Mouse (Mus musculus): ENCODE data around the gene Kcnip1. TPM values are rescaled to one million over a fixed set of nuclear protein-coding genes. Genes with fewer than 3 reads are reported as not detected.

Kcnip1 gene
- polyA plus RNA-seq, 1 experiment from 2014 or later, result 7.8 TPM

DNA sequence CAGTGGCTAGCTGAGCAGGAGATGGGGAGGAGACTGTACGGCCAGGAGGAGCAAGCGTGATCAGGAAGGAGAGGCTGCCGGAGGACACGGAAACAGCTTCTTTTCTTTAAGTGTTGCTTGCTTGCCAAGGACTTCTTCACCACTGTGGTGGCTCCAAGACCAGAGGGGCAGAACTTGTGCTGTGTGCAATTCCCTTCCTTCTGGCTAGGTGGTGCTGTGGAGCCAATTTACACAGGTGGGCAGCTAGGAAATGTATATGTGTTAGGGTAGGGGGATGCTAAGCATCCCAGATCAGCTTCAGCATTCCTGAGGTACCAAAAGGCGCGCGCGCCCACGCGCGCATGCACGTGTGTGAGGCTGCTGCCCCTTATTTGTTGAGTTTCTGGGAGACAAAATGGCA lies 243.5 kb downstream of the Kcnip1 start:
- ATAC-seq (replicated peaks; ENCODE audit: low FRiP score) (no peak), DNase-seq (ENCODE audit: low spot score) (no peak)
- WGBS, result 94% methylated on average over 12 of the region's 12 CpGs
- Histone ChIP-seq H3K36me3 (ENCODE audit: control insufficient read depth, insufficient read depth, low read length) (no peaks in the 10 kb centered on the region), H3K4me2 (ENCODE audit: low read depth, low read length, severe bottlenecking) (no peak overlapping the region), H3K9me3 (ENCODE audit: control insufficient read depth, low read length) (no peaks in the 10 kb centered on the region), H3K4me1 (replicated peaks; ENCODE audit: control insufficient read depth, insufficient read depth, low read length) (no peaks in the 10 kb centered on the region), H3K9ac (ENCODE audit: low read length) (no peak overlapping the region), H3K4me3 (ENCODE audit: low read depth, low read length) (no peak overlapping the region), H3K27ac (ENCODE audit: low read depth, low read length) (no peak overlapping the region), H3K27me3 (ENCODE audit: control insufficient read depth, insufficient read depth, low read length) (no peaks in the 10 kb centered on the region)

DNA sequence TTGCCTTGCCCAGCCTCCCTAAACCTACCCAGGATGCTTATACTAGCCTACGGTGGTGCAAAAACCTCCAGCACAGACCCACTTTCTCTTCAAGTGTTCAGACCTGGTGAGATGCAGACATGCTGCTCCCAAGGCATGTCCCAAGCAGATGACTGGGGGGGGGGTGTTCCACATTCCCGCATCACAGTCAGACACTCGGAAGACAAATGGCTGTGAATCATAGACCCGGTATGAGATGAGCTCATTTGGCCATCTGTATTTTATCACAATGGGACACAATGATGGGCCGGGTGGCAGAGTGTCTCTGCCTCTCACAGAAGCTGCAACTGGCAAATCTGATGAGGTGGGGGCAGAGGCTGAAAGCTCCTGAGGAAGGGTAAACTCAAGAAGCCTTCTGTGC lies 244.2 kb downstream of the Kcnip1 start:
- Histone ChIP-seq H3K9ac (ENCODE audit: low read length) (no peak overlapping the region), H3K4me1 (replicated peaks; ENCODE audit: control insufficient read depth, insufficient read depth, low read length) (no peaks in the 10 kb centered on the region), H3K27me3 (ENCODE audit: control insufficient read depth, insufficient read depth, low read length) (no peaks in the 10 kb centered on the region), H3K9me3 (ENCODE audit: control insufficient read depth, low read length) (no peaks in the 10 kb centered on the region), H3K4me2 (ENCODE audit: low read depth, low read length, severe bottlenecking) (no peak overlapping the region), H3K4me3 (ENCODE audit: low read depth, low read length) (no peak overlapping the region), H3K27ac (ENCODE audit: low read depth, low read length) (no peak overlapping the region), H3K36me3 (ENCODE audit: control insufficient read depth, insufficient read depth, low read length) (no peaks in the 10 kb centered on the region)
- 92% methylated on average over 5 of the region's 5 CpGs for WGBS
- ATAC-seq (replicated peaks; ENCODE audit: low FRiP score), result no peak
- DNase-seq (ENCODE audit: low spot score), result no peak

DNA sequence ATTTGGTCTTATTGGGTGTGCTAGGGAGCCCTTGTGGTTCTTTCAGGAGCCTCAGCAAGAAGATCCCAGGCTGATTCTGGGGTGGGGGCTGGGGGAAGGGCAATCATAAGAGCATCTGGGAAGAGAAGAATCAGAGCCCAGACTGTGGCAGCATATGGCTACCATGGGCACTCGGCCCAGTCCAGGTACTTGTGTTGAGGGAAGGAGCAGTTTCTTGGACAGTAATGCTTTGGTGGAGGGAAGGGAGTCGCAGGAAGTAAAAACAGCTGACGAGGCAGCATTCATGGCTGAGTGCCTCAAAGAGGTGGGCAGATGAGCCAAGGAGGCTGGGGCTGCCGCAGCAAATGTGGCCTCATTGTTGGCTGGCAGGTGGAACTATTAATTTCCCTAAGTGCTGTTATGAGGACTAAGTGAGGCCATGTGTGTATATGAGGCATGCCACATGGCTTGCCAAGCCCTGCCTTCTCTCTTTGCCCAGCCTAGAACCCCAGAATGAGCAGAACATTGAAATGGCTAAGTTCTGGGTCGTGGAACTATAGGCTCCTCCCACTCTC lies 245.5 kb downstream of the Kcnip1 start:
- Histone ChIP-seq H3K4me2 (ENCODE audit: low read depth, low read length, severe bottlenecking) (no peak overlapping the region), H3K36me3 (ENCODE audit: control insufficient read depth, insufficient read depth, low read length) (no peaks in the 10 kb centered on the region), H3K27me3 (ENCODE audit: control insufficient read depth, insufficient read depth, low read length) (no peaks in the 10 kb centered on the region), H3K4me1 (replicated peaks; ENCODE audit: control insufficient read depth, insufficient read depth, low read length) (no peaks in the 10 kb centered on the region), H3K9ac (ENCODE audit: low read length) (no peak overlapping the region), H3K4me3 (ENCODE audit: low read depth, low read length) (no peak overlapping the region), H3K9me3 (ENCODE audit: control insufficient read depth, low read length) (no peaks in the 10 kb centered on the region), H3K27ac (ENCODE audit: low read depth, low read length) (no peak overlapping the region)
- ATAC-seq (replicated peaks; ENCODE audit: low FRiP score) (no peak), DNase-seq (ENCODE audit: low spot score) (no peak)
- 85% methylated on average over 5 of the region's 5 CpGs for WGBS

DNA sequence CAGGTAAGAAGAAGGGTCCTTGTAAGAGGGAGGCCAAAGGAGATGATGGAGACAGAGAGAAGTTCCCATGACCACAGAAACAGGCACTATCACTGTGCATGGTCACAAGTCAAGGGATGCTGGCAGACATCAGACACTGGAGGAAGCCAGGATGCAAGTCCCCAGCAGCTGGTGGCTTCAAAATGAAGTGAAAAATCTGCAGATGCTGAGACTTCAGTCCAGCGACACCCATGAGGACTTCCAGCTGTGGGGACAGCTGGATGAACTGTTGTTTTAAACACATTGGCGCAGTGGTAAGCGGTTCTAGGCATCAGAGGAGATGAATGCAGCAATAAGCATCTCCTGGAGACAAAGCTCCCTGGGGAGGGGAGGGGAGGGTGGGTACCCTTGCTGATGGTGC lies 246.6 kb downstream of the Kcnip1 start:
- DNase-seq (ENCODE audit: low spot score), result no peak
- no peaks in the 10 kb centered on the region for H3K9me3 ChIP-seq (ENCODE audit: control insufficient read depth, low read length)

DNA sequence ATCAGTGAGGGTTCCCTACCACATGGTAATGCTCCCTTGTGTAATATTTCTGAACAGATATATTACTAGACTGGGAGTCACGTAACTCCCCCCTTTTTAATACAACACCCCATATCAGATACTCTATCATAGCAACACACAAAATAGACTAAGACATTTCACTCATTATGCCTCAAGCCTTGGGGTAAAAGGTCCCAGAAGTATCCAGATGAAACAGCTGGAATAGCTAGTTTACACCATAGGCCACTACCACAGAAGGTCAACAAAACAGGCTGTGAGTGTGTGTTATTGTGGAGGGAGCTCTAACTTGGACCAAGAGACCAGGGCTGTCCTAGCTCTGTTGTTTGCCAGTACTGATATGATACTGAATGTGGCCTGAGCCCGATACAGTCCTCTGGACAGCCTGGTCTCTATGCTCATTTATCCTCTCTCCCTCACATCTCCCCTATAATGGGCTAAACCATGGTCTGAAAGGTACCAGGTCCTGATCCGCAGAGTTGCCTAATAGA lies 247.1 kb downstream of the Kcnip1 start:
- H3K27me3 ChIP-seq (ENCODE audit: control insufficient read depth, insufficient read depth, low read length), result no peaks in the 10 kb centered on the region
- H3K9ac ChIP-seq (ENCODE audit: low read length), result no peak overlapping the region
- H3K4me3 ChIP-seq (ENCODE audit: low read depth, low read length), result no peak overlapping the region
- no peak overlapping the region for H3K4me2 ChIP-seq (ENCODE audit: low read depth, low read length, severe bottlenecking)
- no peak overlapping the region for H3K27ac ChIP-seq (ENCODE audit: low read depth, low read length)
- no peak for ATAC-seq (replicated peaks; ENCODE audit: low FRiP score)
- H3K9me3 ChIP-seq (ENCODE audit: control insufficient read depth, low read length), result no peaks in the 10 kb centered on the region
- WGBS, result 85% methylated on average over 3 of the region's 3 CpGs
- H3K36me3 ChIP-seq (ENCODE audit: control insufficient read depth, insufficient read depth, low read length), result no peaks in the 10 kb centered on the region
- H3K4me1 ChIP-seq (replicated peaks; ENCODE audit: control insufficient read depth, insufficient read depth, low read length), result no peaks in the 10 kb centered on the region
- no peak for DNase-seq (ENCODE audit: low spot score)

More for the DNA sequence above, 246.6 kb downstream of the Kcnip1 start:
- Histone ChIP-seq H3K27ac (ENCODE audit: low read depth, low read length) (no peak overlapping the region), H3K36me3 (ENCODE audit: control insufficient read depth, insufficient read depth, low read length) (no peaks in the 10 kb centered on the region), H3K4me3 (ENCODE audit: low read depth, low read length) (no peak overlapping the region), H3K4me2 (ENCODE audit: low read depth, low read length, severe bottlenecking) (no peak overlapping the region), H3K27me3 (ENCODE audit: control insufficient read depth, insufficient read depth, low read length) (no peaks in the 10 kb centered on the region), H3K9ac (ENCODE audit: low read length) (no peak overlapping the region), H3K4me1 (replicated peaks; ENCODE audit: control insufficient read depth, insufficient read depth, low read length) (no peaks in the 10 kb centered on the region)
- WGBS, result 86% methylated on average over 3 of the region's 3 CpGs
- ATAC-seq (replicated peaks; ENCODE audit: low FRiP score), result no peak

DNA sequence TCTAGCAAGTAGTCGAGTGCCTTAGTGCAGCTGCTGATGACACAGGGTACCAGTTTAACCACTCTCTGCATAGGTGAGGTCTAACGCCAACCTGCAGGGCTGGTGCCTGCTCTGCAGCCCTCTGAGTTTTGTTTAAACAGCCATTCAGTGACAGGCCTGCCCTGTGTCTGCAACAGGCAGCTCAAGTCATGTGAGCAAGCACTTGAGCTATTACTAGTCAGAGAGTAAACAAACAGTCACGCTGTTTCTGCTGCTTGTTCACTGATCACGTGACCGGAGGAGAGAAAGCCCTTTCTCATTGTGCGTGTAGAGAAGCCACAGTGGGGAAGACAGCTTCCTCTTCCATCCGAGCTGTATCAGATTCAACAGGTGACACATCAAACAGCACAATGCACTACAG lies 248.5 kb downstream of the Kcnip1 start:
- Histone ChIP-seq H3K9me3 (ENCODE audit: control insufficient read depth, low read length) (no peaks in the 10 kb centered on the region), H3K4me1 (replicated peaks; ENCODE audit: control insufficient read depth, insufficient read depth, low read length) (no peaks in the 10 kb centered on the region), H3K27ac (ENCODE audit: low read depth, low read length) (no peak overlapping the region), H3K4me3 (ENCODE audit: low read depth, low read length) (no peak overlapping the region), H3K27me3 (ENCODE audit: control insufficient read depth, insufficient read depth, low read length) (no peaks in the 10 kb centered on the region), H3K36me3 (ENCODE audit: control insufficient read depth, insufficient read depth, low read length) (no peaks in the 10 kb centered on the region), H3K4me2 (ENCODE audit: low read depth, low read length, severe bottlenecking) (no peak overlapping the region), H3K9ac (ENCODE audit: low read length) (no peak overlapping the region)
- no peak for DNase-seq (ENCODE audit: low spot score)
- whole genome bisulfite sequencing, result 64% methylated on average over 7 of the region's 7 CpGs
- no peak for ATAC-seq (replicated peaks; ENCODE audit: low FRiP score)

DNA sequence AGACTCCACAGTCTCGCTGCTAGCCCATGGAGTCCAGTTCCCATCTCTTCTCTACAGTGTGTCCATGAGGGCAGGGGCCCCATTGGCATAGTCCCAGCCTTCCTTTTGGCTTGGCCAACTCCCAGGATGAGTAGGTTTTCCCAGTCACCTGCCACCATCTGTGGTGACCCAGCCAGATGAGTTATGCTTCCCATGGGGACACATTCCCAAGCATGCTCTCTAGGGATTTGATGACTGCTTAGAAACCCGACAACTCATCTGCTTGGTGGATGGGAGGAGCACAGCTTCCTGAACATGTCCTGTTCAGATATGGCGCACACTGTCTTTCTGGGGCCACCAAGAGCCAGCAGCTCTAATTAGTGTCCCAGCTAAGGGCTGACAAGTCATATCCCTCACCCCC lies 252.8 kb downstream of the Kcnip1 start:
- no peak for DNase-seq (ENCODE audit: low spot score)
- no peak for ATAC-seq (replicated peaks; ENCODE audit: low FRiP score)

DNA sequence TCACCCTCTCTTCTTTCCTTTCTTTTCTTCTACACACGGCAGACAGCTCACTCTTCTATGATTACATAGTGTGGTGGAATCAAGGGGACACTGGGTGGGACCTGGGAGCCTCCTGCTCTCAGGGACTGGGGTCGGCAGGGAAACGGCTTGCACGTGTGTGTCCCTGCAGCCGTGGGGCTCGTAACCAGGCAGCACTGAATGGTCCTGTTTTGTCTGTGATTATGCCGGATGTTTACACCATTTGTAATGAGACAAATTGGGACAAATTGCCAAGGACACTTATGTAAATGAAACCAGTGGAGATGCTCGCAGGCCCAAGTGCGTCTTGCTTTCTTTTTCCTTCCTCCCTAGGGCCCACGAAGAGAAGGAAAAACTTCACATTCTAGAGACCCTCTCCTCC lies 256.5 kb downstream of the Kcnip1 start:
- H3K36me3 ChIP-seq (ENCODE audit: control insufficient read depth, insufficient read depth, low read length), result no peaks in the 10 kb centered on the region
- no peak overlapping the region for H3K4me2 ChIP-seq (ENCODE audit: low read depth, low read length, severe bottlenecking)
- H3K9ac ChIP-seq (ENCODE audit: low read length), result no peak overlapping the region
- DNase-seq (ENCODE audit: low spot score) (no peak), ATAC-seq (replicated peaks; ENCODE audit: low FRiP score) (no peak)
- H3K27ac ChIP-seq (ENCODE audit: low read depth, low read length), result no peak overlapping the region
- H3K4me3 ChIP-seq (ENCODE audit: low read depth, low read length), result no peak overlapping the region
- WGBS, result 69% methylated on average over 10 of the region's 10 CpGs
- H3K4me1 ChIP-seq (replicated peaks; ENCODE audit: control insufficient read depth, insufficient read depth, low read length), result no peaks in the 10 kb centered on the region
- H3K27me3 ChIP-seq (ENCODE audit: control insufficient read depth, insufficient read depth, low read length), result no peaks in the 10 kb centered on the region
- H3K9me3 ChIP-seq (ENCODE audit: control insufficient read depth, low read length), result no peaks in the 10 kb centered on the region

More for the DNA sequence above, 252.8 kb downstream of the Kcnip1 start:
- Histone ChIP-seq H3K4me1 (replicated peaks; ENCODE audit: control insufficient read depth, insufficient read depth, low read length) (no peaks in the 10 kb centered on the region), H3K4me3 (ENCODE audit: low read depth, low read length) (no peak overlapping the region), H3K27me3 (ENCODE audit: control insufficient read depth, insufficient read depth, low read length) (no peaks in the 10 kb centered on the region), H3K9ac (ENCODE audit: low read length) (no peak overlapping the region), H3K36me3 (ENCODE audit: control insufficient read depth, insufficient read depth, low read length) (no peaks in the 10 kb centered on the region), H3K9me3 (ENCODE audit: control insufficient read depth, low read length) (no peaks in the 10 kb centered on the region), H3K4me2 (ENCODE audit: low read depth, low read length, severe bottlenecking) (no peak overlapping the region), H3K27ac (ENCODE audit: low read depth, low read length) (no peak overlapping the region)
- 88% methylated on average over 3 of the region's 3 CpGs for WGBS

DNA sequence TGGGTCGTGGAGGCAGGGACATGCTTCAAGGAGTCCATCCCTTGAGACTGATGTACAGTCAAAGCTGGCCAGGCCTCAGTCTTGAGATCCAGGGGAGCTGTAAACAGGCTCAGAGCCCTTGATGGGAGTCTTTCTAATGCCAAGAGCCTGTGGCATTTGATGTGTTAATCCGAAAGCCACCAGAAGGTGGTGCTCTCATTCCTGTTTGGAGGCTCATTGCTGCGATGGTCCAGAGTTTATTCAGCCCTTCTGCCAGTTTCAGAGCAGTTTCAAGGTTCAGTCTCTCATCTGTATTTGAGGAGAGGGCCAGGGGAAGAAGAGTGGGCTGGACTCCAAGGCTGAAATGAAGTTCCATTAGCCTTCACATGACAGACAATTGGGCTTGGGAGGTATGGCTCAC lies 259.7 kb downstream of the Kcnip1 start:
- peak; percentile 80 for DNase-seq (ENCODE audit: low spot score)
- Histone ChIP-seq H3K27ac (ENCODE audit: low read depth, low read length) (no peak overlapping the region), H3K4me2 (ENCODE audit: low read depth, low read length, severe bottlenecking) (no peak overlapping the region), H3K9ac (ENCODE audit: low read length) (no peak overlapping the region), H3K4me3 (ENCODE audit: low read depth, low read length) (no peak overlapping the region), H3K9me3 (ENCODE audit: control insufficient read depth, low read length) (no peaks in the 10 kb centered on the region), H3K36me3 (ENCODE audit: control insufficient read depth, insufficient read depth, low read length) (no peaks in the 10 kb centered on the region), H3K27me3 (ENCODE audit: control insufficient read depth, insufficient read depth, low read length) (no peaks in the 10 kb centered on the region), H3K4me1 (replicated peaks; ENCODE audit: control insufficient read depth, insufficient read depth, low read length) (no peaks in the 10 kb centered on the region)
- 18% methylated on average over 3 of the region's 3 CpGs for WGBS
- ATAC-seq (replicated peaks; ENCODE audit: low FRiP score), result no peak; the same call in 1 of the 2 replicates
